Mouse (Mus musculus) heart, adult 2 months (tissue): ENCODE results near the gene Nudt15. TPM values are rescaled to one million over a fixed set of nuclear protein-coding genes. Genes with fewer than 3 reads are reported as not detected.

Experiments
- DNase-seq, 2 experiments: peaks; one replicate each; pipeline ENCODE4 v3.0.0; 2021
- H3K27ac ChIP-seq: fragments of 200-600 bp; 2 replicates; pipeline ENCODE4 v1.8.1; 2022
- H3K27me3 ChIP-seq: fragments of 200-500 bp; 2 replicates; pipeline ENCODE4 v1.6.1; 2012; ENCODE audit warnings: mild to moderate bottlenecking, low read length, inconsistent platforms, mixed read lengths; ENCODE audit not compliant: control insufficient read depth, insufficient read depth
- H3K36me3 ChIP-seq: fragments of 200-500 bp; 2 replicates; pipeline ENCODE4 v1.6.1; 2012; ENCODE audit warnings: low read length, inconsistent platforms; ENCODE audit not compliant: control insufficient read depth, insufficient read depth
- H3K4me1 ChIP-seq: fragments of 200-500 bp; 2 replicates; pipeline ENCODE4 v1.6.1; 2011; ENCODE audit warnings: low read length; ENCODE audit not compliant: control insufficient read depth, insufficient read depth
- H3K4me3 ChIP-seq: fragments of 200-600 bp; 2 replicates; pipeline ENCODE4 v1.8.1; 2022
- H3K79me2 ChIP-seq: fragments of 200-500 bp; replicated peaks from 2 replicates; pipeline ENCODE4 v1.6.1; 2012; ENCODE audit warnings: mild to moderate bottlenecking, inconsistent platforms, low read length, moderate library complexity, mixed read lengths; ENCODE audit not compliant: control insufficient read depth, insufficient read depth
- H3K9ac ChIP-seq: fragments of 200-500 bp; 2 replicates; pipeline ENCODE4 v1.6.1; 2012; ENCODE audit warnings: low read depth, mild to moderate bottlenecking, control low read depth, inconsistent platforms, low read length, mixed read lengths
- CTCF ChIP-seq: fragments of 200-600 bp; IDR thresholded peaks from 2 replicates; pipeline ENCODE4 v1.8.1; 2022; ENCODE audit warnings: antibody characterized with exemption, mild to moderate bottlenecking, moderate library complexity
- EP300 ChIP-seq: fragments of 200-500 bp; IDR thresholded peaks from 2 replicates; pipeline ENCODE4 v1.6.1; 2011; ENCODE audit warnings: low read depth, low read length, control low read depth; ENCODE audit not compliant: insufficient read depth
- POLR2A ChIP-seq: fragments of 200-500 bp; IDR thresholded peaks from 2 replicates; pipeline ENCODE4 v1.6.1; 2011; ENCODE audit warnings: mild to moderate bottlenecking, low read depth, low read length, control low read depth; ENCODE audit not compliant: insufficient read depth
- WGBS: fragments of 180-500 bp; shearing (Covaris S2); methylation state at CpG from one replicate; pipeline ENCODE4 v1.1.7; 2018; 5-methylcytosine and 5-hydroxymethylcytosine counted together
- intact Hi-C: fragments of 180-260 bp; cut with DNase I; formaldehyde crosslinking; loops from one replicate; pipeline ENCODE4 v1.15.1; 2025
- long read RNA-seq: library from polyadenylated mRNA; stranded (forward); transcript quantifications from one replicate; pipeline ENCODE4 v2.0.0, GENCODE M21; 2021
- polyA plus RNA-seq: library from polyadenylated mRNA; depleted of rRNA; stranded (reverse); fragments of >200 nt; gene quantifications from 2 replicates; pipeline ENCODE4 v1.2.3, GENCODE M21; 2012; rRNA removed
- total RNA-seq, 2 experiments: library from RNA; stranded (reverse); gene quantifications; 2 replicates each; pipeline ENCODE4 v1.2.3; 2021

Nudt15 gene
- total RNA-seq (1 to 10 TPM; 7.3 to 8.6 TPM), polyA plus RNA-seq (3.2 and 5.9 TPM in 2 replicates)
- long read RNA-seq, partial matches to known transcripts, result 8 of 8 reads
- long read RNA-seq, other reads (novel, unspliced or antisense), result 0 of 8 reads

GRCm38 (mm10) chr14:73548051-73548450, at the start of gene Nudt15:
TSS of gene Nudt15 (minus strand) at chr14:73548242.
- Histone ChIP-seq H3K27ac (no peak within 1 kb of the TSS), H3K79me2 (peaks cover 3% of the 10 kb centered on the region), H3K4me1 (peaks cover 2% of the 10 kb centered on the region; the same call in 1 of the 2 replicates), H3K36me3 (no peaks in the 10 kb centered on the region; the same call in 1 of the 2 replicates), H3K4me3 (no peak within 1 kb of the TSS), H3K27me3 (no peaks in the 10 kb centered on the region), H3K9ac (no peak within 1 kb of the TSS)
- WGBS, result 70% methylated on average over 3 of the region's 3 CpGs
- DNase-seq, result no peak
- intact Hi-C loops, result no loop called here
- TF ChIP-seq EP300, result no peak
- no peak for TF ChIP-seq POLR2A

- Histone ChIP-seq H3K4me1 (no peaks in the 10 kb centered on the region), H3K4me3 (no peak overlapping the region), H3K27me3 (no peaks in the 10 kb centered on the region), H3K27ac (no peak overlapping the region), H3K36me3 (peaks cover 11% of the 10 kb centered on the region), H3K79me2 (no peaks in the 10 kb centered on the region; the same call in 1 of the 2 replicates), H3K9ac (no peak overlapping the region)
- no peak for TF ChIP-seq EP300
- TF ChIP-seq POLR2A, result no peak
- no peak for TF ChIP-seq CTCF
- no peak for DNase-seq
- intact Hi-C loops, result no loop called here
- 90% methylated on average over 1 of the region's 1 CpGs for WGBS
Measured at GRCm38 (mm10) chr14:73592166-73592565, 44.1 kb upstream of the Nudt15 start.

GRCm38 (mm10) chr14:73588080-73588479, 40.0 kb upstream of the Nudt15 start:
- Histone ChIP-seq H3K4me1 (no peaks in the 10 kb centered on the region), H3K36me3 (peaks cover 4% of the 10 kb centered on the region), H3K79me2 (peaks cover 2% of the 10 kb centered on the region), H3K4me3 (no peak overlapping the region), H3K27ac (no peak overlapping the region), H3K9ac (no peak overlapping the region), H3K27me3 (no peaks in the 10 kb centered on the region)
- intact Hi-C loops, result no loop called here
- TF ChIP-seq CTCF, result peak; percentile 59
- TF ChIP-seq EP300, result no peak
- no peak for DNase-seq
- 84% methylated on average over 1 of the region's 1 CpGs for WGBS

GRCm38 (mm10) chr14:73576336-73576735, 28.3 kb upstream of the Nudt15 start:
- intact Hi-C loops, result no loop called here
- H3K27me3 ChIP-seq, result no peaks in the 10 kb centered on the region
- no peak for TF ChIP-seq POLR2A
- no peak for TF ChIP-seq CTCF
- no peak for TF ChIP-seq EP300
- no peak overlapping the region for H3K27ac ChIP-seq
- no peaks in the 10 kb centered on the region for H3K79me2 ChIP-seq
- no peak overlapping the region for H3K4me3 ChIP-seq
- H3K4me1 ChIP-seq, result 0 out of 2 replicates have a peak, but pooled peaks cover 2% of the 10 kb centered on the region
- no peak for DNase-seq
- peaks cover 2% of the 10 kb centered on the region for H3K36me3 ChIP-seq
- H3K9ac ChIP-seq, result no peak overlapping the region

- Histone ChIP-seq H3K4me1 (0 out of 2 replicates have a peak, but pooled peaks cover 2% of the 10 kb centered on the region), H3K9ac (no peak overlapping the region), H3K36me3 (peaks cover 2% of the 10 kb centered on the region), H3K79me2 (peaks cover 2% of the 10 kb centered on the region; the same call in 1 of the 2 replicates), H3K27ac (no peak overlapping the region), H3K27me3 (no peaks in the 10 kb centered on the region), H3K4me3 (no peak overlapping the region)
- no peak for DNase-seq
- WGBS, result 76% methylated on average over 5 of the region's 5 CpGs
- intact Hi-C loops, result no loop called here
- no peak for TF ChIP-seq CTCF
- TF ChIP-seq POLR2A, result no peak
- TF ChIP-seq EP300, result no peak
Measured at GRCm38 (mm10) chr14:73574053-73574452, 26.0 kb upstream of the Nudt15 start.

- WGBS, result 88% methylated on average over 4 of the region's 4 CpGs
- no peak for DNase-seq
Measured at GRCm38 (mm10) chr14:73571143-73571542, 23.1 kb upstream of the Nudt15 start.

More at GRCm38 (mm10) chr14:73571143-73571542, 23.1 kb upstream of the Nudt15 start:
- Histone ChIP-seq H3K9ac (no peak overlapping the region), H3K27me3 (no peaks in the 10 kb centered on the region), H3K4me3 (no peak overlapping the region), H3K27ac (no peak overlapping the region), H3K4me1 (0 out of 2 replicates have a peak, but pooled peaks cover 2% of the 10 kb centered on the region), H3K79me2 (peaks cover 2% of the 10 kb centered on the region; the same call in 1 of the 2 replicates), H3K36me3 (peaks cover 2% of the 10 kb centered on the region)
- TF ChIP-seq EP300, result no peak
- TF ChIP-seq CTCF, result no peak
- intact Hi-C loops, result no loop called here
